Mouse (Mus musculus) gastrocnemius, adult 2 months (tissue): Measurements from ENCODE around the gene Rhox7a. TPM values are rescaled to one million over a fixed set of nuclear protein-coding genes. Genes with fewer than 3 reads are reported as not detected.
A peak's percentile ranks its signal among the peaks of the same experiment; 100 is the strongest.
"Not testable (repeated sequence)": the region's sequence is repeated elsewhere in the genome, so short reads cannot be mapped to it uniquely, and the experiment has no call there.

ENCODE experiments used
- DNase-seq: peaks from one replicate; pipeline ENCODE4 v3.0.0; 2022
- H3K27ac ChIP-seq: fragments of 200-600 bp; 2 replicates; pipeline ENCODE4 v1.8.1; 2022; ENCODE audit warnings: mild to moderate bottlenecking
- H3K4me3 ChIP-seq: fragments of 200-600 bp; 2 replicates; pipeline ENCODE4 v1.8.1; 2022; ENCODE audit warnings: mild to moderate bottlenecking, moderate library complexity
- CTCF ChIP-seq: fragments of 200-600 bp; IDR thresholded peaks from 2 replicates; pipeline ENCODE4 v1.8.1; 2022; ENCODE audit warnings: antibody characterized with exemption, mild to moderate bottlenecking, moderate library complexity
- intact Hi-C: fragments of 180-260 bp; cut with DNase I; formaldehyde crosslinking; loops from one replicate; pipeline ENCODE4 v1.15.1; 2025
- long read RNA-seq, 2 experiments: library from polyadenylated mRNA; stranded (forward); transcript quantifications; one replicate each; pipeline ENCODE4 v2.0.0; 2021
- total RNA-seq, 2 experiments: library from RNA; stranded (reverse); gene quantifications; 2 replicates each; pipeline ENCODE4 v1.2.3; 2021

Rhox7a gene
- total RNA-seq: not detected
- long read RNA-seq, experiment 1: 0 reads
- long read RNA-seq, experiment 2: 0 reads

DNA sequence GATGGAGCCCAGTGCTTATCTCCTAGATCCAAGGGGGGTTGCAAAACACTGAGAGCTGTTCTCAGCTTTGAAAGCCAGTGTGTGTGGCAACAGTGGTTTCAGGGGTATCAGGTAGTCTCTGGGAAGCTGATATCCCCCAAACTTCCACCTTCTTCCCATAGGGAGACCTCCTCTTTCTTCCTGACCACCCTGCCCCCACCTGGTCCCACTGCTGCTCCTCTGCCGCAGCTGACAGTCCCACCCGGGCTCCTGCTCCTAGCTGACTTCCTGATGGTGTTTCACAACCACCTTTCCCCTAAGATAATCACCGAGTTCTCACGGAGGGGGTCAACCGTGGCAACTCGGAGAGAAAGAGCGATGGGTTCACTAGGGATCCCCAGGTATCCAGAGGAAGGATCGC lies at the start of gene Rhox7a:
Gene Rhox7a, plus strand, starts transcription at position 301 of the 400 bp plus-strand sequence.
- DNase-seq, H3K27ac ChIP-seq, H3K4me3 ChIP-seq, intact Hi-C loops: not testable (repeated sequence)

DNA sequence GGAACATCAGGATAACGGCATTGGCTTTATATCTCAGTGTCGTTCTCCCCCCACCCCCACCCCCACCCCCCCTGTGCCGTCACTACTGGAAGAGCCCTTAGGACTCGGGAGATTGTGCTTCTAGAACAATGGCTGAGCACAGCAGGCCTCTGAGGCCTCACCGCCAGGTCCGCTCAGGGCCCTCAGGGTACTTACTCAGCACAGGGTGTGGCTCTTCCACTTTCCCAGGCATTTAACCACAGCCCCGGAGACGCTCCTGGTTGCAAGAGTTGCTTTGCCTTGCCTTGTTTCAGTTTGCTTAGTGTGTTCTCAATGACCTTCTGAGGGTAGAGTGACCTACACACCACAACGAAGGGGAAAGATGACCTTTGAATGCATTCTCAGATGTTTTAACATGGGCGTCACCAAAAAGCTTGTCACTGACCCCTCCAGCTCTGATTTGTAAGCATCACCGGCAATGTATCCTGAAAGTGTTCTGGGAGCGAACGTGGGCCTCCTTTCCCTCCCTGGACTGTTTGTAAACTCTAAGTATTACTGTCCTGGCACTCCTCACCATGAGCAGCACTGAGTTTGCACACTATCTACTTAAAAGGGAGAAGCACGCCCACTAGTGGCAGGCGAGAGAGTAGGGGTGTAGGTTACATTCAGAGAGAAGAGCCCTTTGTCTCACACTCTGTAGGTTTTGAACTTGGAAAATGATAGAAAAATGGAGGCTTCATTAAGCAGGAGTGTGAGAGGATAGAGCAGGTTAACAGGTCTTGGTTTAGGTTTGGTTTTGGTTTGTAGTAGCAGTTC lies 24.0 kb upstream of the Rhox7a start:
- no peak for DNase-seq
- no peak overlapping the region for H3K27ac ChIP-seq
- intact Hi-C loops: no loop called here
- TF ChIP-seq CTCF: peak; percentile 21; the same call in 1 of the 2 replicates
- H3K4me3 ChIP-seq: no peak overlapping the region

DNA sequence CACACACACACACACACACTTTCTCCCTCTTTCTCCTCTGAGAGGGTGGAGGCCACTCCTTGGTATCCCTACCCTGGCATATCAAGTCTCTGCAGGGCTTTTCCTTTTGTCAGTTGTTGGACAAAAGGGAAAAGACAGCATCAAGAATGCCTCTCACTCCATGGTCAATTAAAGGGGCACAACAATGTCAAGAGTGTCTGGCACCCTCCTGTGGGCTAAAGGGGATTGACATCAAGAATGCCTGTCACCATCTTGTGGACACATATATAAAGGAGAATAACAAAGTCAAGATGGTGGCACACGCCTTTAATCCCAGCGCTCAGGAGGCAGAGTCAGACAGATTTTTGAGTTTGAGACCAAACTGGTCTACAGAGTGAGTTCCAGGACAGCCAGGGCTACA lies 22.1 kb upstream of the Rhox7a start:
- peak; percentile 5; the same call in 1 of the 2 replicates for TF ChIP-seq CTCF
- no peak overlapping the region for H3K4me3 ChIP-seq
- intact Hi-C loops: no loop called here
- H3K27ac ChIP-seq: no peak overlapping the region
- no peak for DNase-seq

DNA sequence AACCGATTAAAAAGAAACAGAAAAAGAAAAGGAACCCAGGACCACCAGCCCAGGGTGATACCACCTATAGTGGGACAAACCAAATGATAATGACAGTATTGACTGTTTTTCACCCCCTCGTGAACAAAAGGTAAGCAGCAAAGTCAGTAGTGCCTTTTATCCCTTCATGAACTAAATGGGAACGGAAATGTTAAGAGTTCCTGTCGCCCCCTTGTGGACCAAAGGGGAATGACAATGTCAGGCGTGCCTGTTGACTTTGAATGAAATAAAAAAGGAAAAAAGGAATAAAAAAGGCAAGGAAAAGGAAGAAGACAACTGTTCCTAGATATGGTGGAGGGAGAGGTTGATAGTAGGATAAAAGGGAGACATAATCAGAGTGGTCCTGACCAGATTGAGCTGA lies 20.3 kb upstream of the Rhox7a start:
- Histone ChIP-seq H3K27ac (no peak overlapping the region), H3K4me3 (no peak overlapping the region)
- intact Hi-C loops: no loop called here
- TF ChIP-seq CTCF: peak; percentile 74
- peak; percentile 25 for DNase-seq

DNA sequence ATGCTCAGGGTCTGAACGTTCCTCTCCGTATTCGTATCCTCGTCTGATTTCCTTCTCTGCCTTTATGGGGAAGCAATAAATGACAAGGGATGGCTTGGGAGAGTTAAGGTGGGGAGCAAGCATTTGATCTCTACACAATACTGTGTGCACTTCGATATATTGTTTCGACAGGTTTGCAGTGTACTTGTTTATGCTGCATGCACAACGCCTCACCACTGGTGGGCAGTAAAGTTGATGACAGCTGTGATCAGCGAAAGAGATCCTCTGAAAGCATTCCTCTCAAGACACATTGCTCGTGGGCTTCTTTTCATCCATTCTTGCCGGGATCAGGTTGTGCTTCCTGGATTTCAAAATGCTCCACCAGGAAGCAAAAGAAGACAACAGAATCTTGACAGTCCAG lies 15.8 kb upstream of the Rhox7a start:
- DNase-seq: no peak
- TF ChIP-seq CTCF: 0 out of 2 replicates have a peak, but pooled peaks have one; percentile 2
- intact Hi-C loops: no loop called here
- Histone ChIP-seq H3K4me3 (no peak overlapping the region), H3K27ac (no peak overlapping the region)

DNA sequence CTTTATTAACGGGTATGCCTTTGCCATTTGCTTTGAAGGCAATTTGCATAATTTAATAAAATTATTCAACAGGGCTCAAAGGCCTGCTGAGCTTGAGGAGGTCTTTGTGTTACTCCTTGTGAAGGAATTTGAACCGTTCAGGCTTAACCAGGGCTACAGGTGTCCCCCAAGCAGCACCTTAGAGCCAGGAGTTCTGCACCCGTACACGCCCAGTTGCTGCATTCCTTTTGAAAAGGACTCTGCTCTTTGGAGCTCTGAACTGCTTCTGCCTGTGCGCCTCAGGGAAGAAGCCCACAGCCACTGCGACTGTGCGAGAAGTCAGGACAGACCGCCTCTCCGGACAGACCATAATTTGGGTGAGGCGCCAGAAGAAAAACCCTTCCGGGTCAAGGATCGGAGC lies 4.9 kb upstream of the Rhox7a start, which contains the start of gene Rhox6:
Gene Rhox6, plus strand, starts transcription at position 301 of the 400 bp plus-strand sequence.
- H3K27ac ChIP-seq, H3K4me3 ChIP-seq, intact Hi-C loops, DNase-seq: not testable (repeated sequence)

DNA sequence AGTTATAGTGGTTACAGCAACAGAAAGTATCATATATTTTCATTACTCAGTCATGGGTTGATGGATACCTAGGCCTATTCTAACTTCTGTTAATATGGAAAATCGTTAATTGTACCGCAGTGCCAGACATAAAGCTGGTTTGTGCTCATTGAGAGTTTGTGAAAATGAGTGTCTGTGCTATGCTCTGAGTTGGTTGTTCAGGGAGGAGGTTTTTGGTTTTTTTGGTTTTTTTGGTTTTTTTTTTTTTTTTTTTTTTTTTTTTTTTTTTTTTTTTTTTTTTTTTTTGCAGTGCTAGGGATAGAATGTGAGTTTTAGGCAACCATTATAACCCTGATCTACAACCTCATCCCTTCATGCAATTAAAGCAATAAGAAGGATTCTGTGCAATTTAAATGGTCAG lies 40.2 kb downstream of the Rhox7a start:
- no peak for TF ChIP-seq CTCF
- intact Hi-C loops: no loop called here

DNA sequence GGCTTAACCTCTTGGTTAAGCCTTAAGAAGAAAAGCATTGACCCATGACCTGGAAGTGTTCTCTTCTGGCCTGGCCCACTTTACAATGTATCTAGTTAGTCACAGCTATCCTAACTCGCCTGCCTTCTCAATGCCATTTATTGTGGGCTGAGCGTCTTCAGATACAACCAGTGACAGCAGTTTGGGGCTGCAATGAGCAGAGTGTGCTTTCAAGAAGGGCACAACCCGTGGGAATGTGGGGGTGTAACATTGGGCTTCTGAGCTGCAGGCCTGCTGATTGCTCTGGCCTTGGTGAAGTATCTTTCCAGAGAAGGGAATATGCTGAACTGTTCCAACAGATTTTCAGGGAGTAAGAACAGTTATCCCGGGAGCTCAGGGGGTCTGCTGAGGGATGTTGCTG lies 47.4 kb downstream of the Rhox7a start, which contains the start of gene Rhox8:
Gene Rhox8, minus strand, starts transcription at position 101 of the 400 bp plus-strand sequence.
- Histone ChIP-seq H3K4me3 (no peak within 1 kb of the TSS), H3K27ac (no peak within 1 kb of the TSS)
- no peak for DNase-seq
- intact Hi-C loops: no loop called here
- TF ChIP-seq CTCF: no peak

More for the DNA sequence above, 40.2 kb downstream of the Rhox7a start:
- Histone ChIP-seq H3K4me3 (no peak overlapping the region), H3K27ac (no peak overlapping the region)
- no peak for DNase-seq

Other genes starting within 250 kb of the Rhox7a start
- not detected for gene Rhox4f, start 224.0 kb upstream of the Rhox7a start, total RNA-seq
- gene Rhox3g, start 203.1 kb upstream of the Rhox7a start, total RNA-seq: not detected
- not detected for gene Rhox2g, start 188.2 kb upstream of the Rhox7a start, total RNA-seq
- gene Rhox4g, start 180.4 kb upstream of the Rhox7a start, total RNA-seq: not detected
- not detected for gene Rhox3h, start 162.9 kb upstream of the Rhox7a start, total RNA-seq
- gene Rhox2h, start 158.4 kb upstream of the Rhox7a start, total RNA-seq: not detected
- gene Rhox5, start 26.8 kb upstream of the Rhox7a start, total RNA-seq: not detected
- not detected for gene Rhox6, start 4.8 kb upstream of the Rhox7a start, total RNA-seq
- gene Rhox8, start 47.3 kb downstream of the Rhox7a start, total RNA-seq: not detected
- gene Rhox7b, start 65.5 kb downstream of the Rhox7a start, total RNA-seq: not detected
- gene Rhox9, start 70.1 kb downstream of the Rhox7a start, total RNA-seq: not detected
- not detected for gene Btg1-ps1, start 187.1 kb downstream of the Rhox7a start, total RNA-seq
- not detected for gene Btg1-ps2, start 211.4 kb downstream of the Rhox7a start, total RNA-seq
- gene Rhox10, start 234.8 kb downstream of the Rhox7a start, total RNA-seq: not detected